Comparison of ENCODE assay signal across 9 mouse cellular contexts in genomic region chr6:148046881-148047649, GRCm38 (mm10). TPM values are rescaled to one million over a fixed set of nuclear protein-coding genes. Genes with fewer than 3 reads are reported as not detected.
DNase-seq lines count a peak whose midpoint lies in the region; ATAC-seq lines count a peak whose summit lies in the region.
"Had no signal": no experiment of that assay in that cellular context is flagged by ENCODE, and none has a peak within 500 bp of the region (broad histone marks: within the 10 kb centered on the region; RNA-seq: fewer than 3 reads in every experiment).

Gene Far2 (plus strand): TSS chr6:148047259.

- no peaks in the 10 kb centered on the region for H3K9me3 ChIP-seq in liver, embryonic 11.5 days (ENCODE audit: control insufficient read depth, low read length)
- H3K9me3 ChIP-seq in midbrain, embryonic 14.5 days (ENCODE audit: control insufficient read depth, low read length) = no peaks in the 10 kb centered on the region

- WGBS in liver, embryonic 11.5 days = 6% methylated on average over 34 of the region's 34 CpGs
- WGBS in midbrain, embryonic 14.5 days = 3% methylated on average over 34 of the region's 34 CpGs

- H3K9ac ChIP-seq in liver, embryonic 11.5 days (ENCODE audit: low read depth, low read length) = no peak within 1 kb of the TSS
- peak within 1 kb of the TSS; percentile 66 for H3K9ac ChIP-seq in midbrain, embryonic 14.5 days (replicated peaks; ENCODE audit: low read length)

- peak within 1 kb of the TSS; percentile 33; the same call in 1 of the 2 replicates for H3K4me3 ChIP-seq in liver, embryonic 11.5 days (ENCODE audit: low read depth, low read length)
- peak within 1 kb of the TSS; percentile 45 for H3K4me3 ChIP-seq in midbrain, embryonic 14.5 days (replicated peaks; ENCODE audit: low read depth, low read length)

- H3K4me2 ChIP-seq in liver, embryonic 11.5 days = peak within 1 kb of the TSS; percentile 56
- H3K4me2 ChIP-seq in midbrain, embryonic 14.5 days (ENCODE audit: low read length) = peak within 1 kb of the TSS; percentile 75

- no peaks in the 10 kb centered on the region for H3K4me1 ChIP-seq in liver, embryonic 11.5 days (replicated peaks; ENCODE audit: control insufficient read depth, insufficient read depth, low read length)
- H3K4me1 ChIP-seq in midbrain, embryonic 14.5 days (ENCODE audit: control insufficient read depth, insufficient read depth, low read length) = 0 out of 2 replicates have a peak, but pooled peaks cover 2% of the 10 kb centered on the region

- no peak within 1 kb of the TSS for H3K27ac ChIP-seq in liver, embryonic 11.5 days (ENCODE audit: low read depth, low read length)
- peak within 1 kb of the TSS; percentile 61; the same call in 1 of the 2 replicates for H3K27ac ChIP-seq in midbrain, embryonic 14.5 days (replicated peaks; ENCODE audit: low read depth, low read length)
- H3K27ac ChIP-seq: macrophage had no signal

- no peaks in the 10 kb centered on the region for H3K36me3 ChIP-seq in liver, embryonic 11.5 days (ENCODE audit: control insufficient read depth, insufficient read depth, low read length)
- no peaks in the 10 kb centered on the region for H3K36me3 ChIP-seq in midbrain, embryonic 14.5 days (ENCODE audit: control insufficient read depth, insufficient read depth, low read length)

- H3K27me3 ChIP-seq in liver, embryonic 11.5 days (replicated peaks; ENCODE audit: control insufficient read depth, insufficient read depth, low read length) = peaks cover 9% of the 10 kb centered on the region
- H3K27me3 ChIP-seq in midbrain, embryonic 14.5 days (ENCODE audit: control insufficient read depth, insufficient read depth, low read length) = no peaks in the 10 kb centered on the region

- peak; percentile 18; the same call in 1 of the 2 replicates for ATAC-seq in liver, embryonic 11.5 days (replicated peaks; ENCODE audit: low FRiP score)
- ATAC-seq in midbrain, embryonic 14.5 days (ENCODE audit: low FRiP score, low TSS enrichment) = peak; percentile 63

- DNase-seq in liver, embryonic 11.5 days (ENCODE audit: low spot score) = no peak
- no peak for DNase-seq in liver
- DNase-seq in cerebellum, postnatal 14 days = peak; percentile 62 to 65
- DNase-seq in frontal cortex, postnatal 25 days (ENCODE audit: low spot score in 2 of 2) = peak; percentile 20 to 22
- DNase-seq in layer of hippocampus, postnatal 25 days (ENCODE audit: extremely low spot score in 1 of 2, low spot score in 1 of 2) = peak; percentile 28 to 48
- peak; percentile 55 for DNase-seq in midbrain, embryonic 14.5 days
- no peak for DNase-seq in thymus, postnatal 0 days (ENCODE audit: low spot score)
- no peak for DNase-seq in urinary bladder, adult 18-20 months (ENCODE audit: low spot score in 2 of 2)

RNA-seq across cellular contexts. Expression of gene Far2, which starts in this region (rescaled TPM):
- 1.9 and 2.3 TPM in 2 replicates for polyA plus RNA-seq in liver, embryonic 11.5 days (2014; fragmentation: Nextera tagmentation; extraction: Ambion mirVana)
- 10 to 100 TPM; 14.9 to 18.6 TPM for total RNA-seq in layer of hippocampus, postnatal 25 days (2021)
- 20.5 and 21.2 TPM in 2 replicates for polyA plus RNA-seq in midbrain, embryonic 14.5 days (2014; fragmentation: Nextera tagmentation; extraction: Ambion mirVana)
- polyA plus RNA-seq in thymus, postnatal 0 days (2015; fragmentation: Nextera tagmentation; extraction: Ambion mirVana) = 0.75 and 1.5 TPM in 2 replicates

Comparison
In these comparisons a context has a peak if more than half of its experiments do, and no peak if none do; other contexts are left out.
1. DNase-seq: peak in cerebellum, postnatal 14 days (2 of 2), frontal cortex, postnatal 25 days (2 of 2), layer of hippocampus, postnatal 25 days (2 of 2) and midbrain, embryonic 14.5 days (single experiment); none in liver, embryonic 11.5 days (single experiment), liver (single experiment), thymus, postnatal 0 days (single experiment) and urinary bladder, adult 18-20 months (0 of 2).